Mouse (Mus musculus): Measurements from ENCODE around the gene Oaf.

DNA sequence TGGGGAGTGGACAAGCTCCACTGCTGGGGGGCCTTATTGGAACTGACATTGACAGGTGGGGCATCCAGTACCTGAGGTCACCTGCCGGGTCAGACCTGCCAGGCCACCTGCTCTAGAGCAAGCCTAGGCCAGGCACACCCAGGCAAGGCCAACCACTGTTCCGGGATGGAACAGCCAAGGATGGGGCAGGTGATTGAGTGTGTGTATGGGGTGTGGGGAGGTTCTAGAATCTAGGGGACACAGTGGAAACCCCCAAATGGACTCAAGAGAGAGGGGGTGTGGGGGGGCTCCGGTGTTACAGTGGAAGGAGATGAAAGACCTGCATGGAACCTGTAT, 50.7 kb downstream of the Oaf start:
- no peak for TF ChIP-seq CTCF (IDR thresholded peaks at IDR 0.05; ENCODE audit: borderline replicate concordance, control insufficient read depth, extremely low read depth, insufficient read depth, low read length, poor library complexity)
- no peak for TF ChIP-seq POLR2A (IDR thresholded peaks at IDR 0.05; ENCODE audit: control insufficient read depth, extremely low read depth, insufficient read depth, low read length, poor library complexity)
